Mouse (Mus musculus): ENCODE measurements around the gene Ttc3.
"Not testable (repeated sequence)": the region's sequence is repeated elsewhere in the genome, so short reads cannot be mapped to it uniquely, and the experiment has no call there.

The Ttc3 gene

DNA sequence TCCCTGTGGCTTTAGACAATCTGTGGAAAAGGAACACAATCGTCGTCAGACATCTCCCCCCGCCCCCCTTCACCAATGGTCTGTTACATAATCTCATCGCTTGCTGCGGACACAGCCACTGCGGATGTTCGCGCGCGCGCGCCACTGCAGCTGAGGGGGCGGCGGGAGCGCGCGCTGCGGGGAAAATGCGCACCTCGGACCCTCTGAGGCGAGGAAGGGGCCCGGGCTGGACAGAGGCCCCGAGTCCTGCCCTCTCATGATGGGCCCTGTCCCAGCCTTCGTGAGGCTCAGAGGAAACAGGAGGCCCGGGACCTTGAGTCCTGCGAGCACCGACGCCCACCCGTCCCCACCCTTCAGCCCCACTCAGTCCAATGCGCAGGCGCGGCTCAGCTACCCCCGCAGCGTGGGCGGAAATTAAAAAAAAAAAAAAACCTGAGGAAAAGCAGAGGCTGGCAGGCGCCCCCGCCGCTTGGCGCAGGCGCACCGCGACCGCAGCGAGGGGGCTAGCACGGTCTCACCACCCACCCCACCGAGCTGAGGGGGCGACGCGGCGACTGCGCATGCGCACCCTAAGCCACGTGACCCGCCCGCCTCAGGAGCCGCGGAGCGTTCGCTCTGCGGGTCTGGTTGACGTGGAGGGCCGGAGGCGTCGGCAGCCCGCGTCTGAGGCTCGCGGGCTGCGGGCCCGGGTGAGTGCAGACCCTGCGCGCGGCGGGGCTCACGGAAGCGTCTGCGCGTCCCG lies at the start of gene Ttc3:
TSS of gene Ttc3 (plus strand) at position 446 of the 742 bp plus-strand sequence.
- peak; percentile 97 for DNase-seq (ENCODE audit: low spot score in 2 of 2)

GRCm38 (mm10) chr16:94323681-94324080 lies 46.7 kb upstream of the Ttc3 start:
- no peak for DNase-seq (ENCODE audit: low spot score in 2 of 2)

DNA sequence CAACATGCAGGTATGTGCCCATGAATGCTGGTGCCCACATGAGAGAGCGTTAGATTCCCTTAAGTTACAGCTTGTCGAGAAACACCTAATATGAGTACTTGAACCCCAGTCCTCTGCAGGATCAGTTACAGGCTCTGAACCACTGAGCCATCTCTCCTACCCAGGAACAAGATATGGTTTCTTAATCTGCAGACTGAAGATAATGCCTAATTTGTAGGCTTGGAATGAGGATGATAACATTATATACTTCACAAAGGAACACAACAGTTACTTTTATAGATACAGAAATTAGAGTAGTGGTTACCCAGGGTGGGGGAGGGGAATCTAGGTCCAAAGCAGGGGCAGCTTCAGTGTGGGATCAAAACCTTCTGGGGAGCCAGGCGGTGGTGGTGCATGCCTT lies 44.4 kb upstream of the Ttc3 start:
- no peak for DNase-seq (ENCODE audit: low spot score in 2 of 2)

GRCm38 (mm10) chr16:94327781-94328711 lies 42.4 kb upstream of the Ttc3 start, which contains the start of gene Ripply3:
Ripply3 (plus strand) TSS chr16:94328420.
- peak in 1 of 2 experiments; percentile 9 for DNase-seq (ENCODE audit: low spot score in 2 of 2)

GRCm38 (mm10) chr16:94328881-94329867 lies 41.2 kb upstream of the Ttc3 start:
- DNase-seq (ENCODE audit: low spot score in 2 of 2), result no peak

DNA sequence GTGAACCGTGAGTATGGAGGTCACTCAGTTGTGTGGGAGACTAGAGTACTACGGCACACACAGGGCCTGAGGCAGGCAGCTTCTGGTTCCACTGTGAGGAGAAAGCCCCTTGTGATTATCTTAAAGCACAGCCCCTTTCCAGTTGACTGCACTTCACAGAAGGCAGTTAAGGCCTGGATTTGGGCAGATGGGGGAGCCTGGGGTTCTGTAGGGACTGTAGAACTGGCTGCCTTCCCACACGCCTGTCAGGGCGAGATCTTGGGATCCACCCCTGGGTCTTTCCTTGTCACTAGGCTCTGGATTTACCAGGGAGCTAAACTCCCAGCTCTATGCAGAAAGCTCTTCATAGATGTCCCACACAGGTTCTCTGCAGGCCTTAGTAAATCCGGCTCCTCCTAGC lies 40.0 kb upstream of the Ttc3 start:
- DNase-seq (ENCODE audit: low spot score in 2 of 2), result no peak

GRCm38 (mm10) chr16:94331233-94331885 lies 39.1 kb upstream of the Ttc3 start:
- no peak for DNase-seq (ENCODE audit: low spot score in 2 of 2)

- DNase-seq (ENCODE audit: low spot score in 2 of 2), result peak; percentile 31 to 71
Measured at GRCm38 (mm10) chr16:94331886-94332252, 38.5 kb upstream of the Ttc3 start.

- DNase-seq (ENCODE audit: low spot score in 2 of 2), result no peak
Measured at GRCm38 (mm10) chr16:94335656-94336055, 34.8 kb upstream of the Ttc3 start.

DNA sequence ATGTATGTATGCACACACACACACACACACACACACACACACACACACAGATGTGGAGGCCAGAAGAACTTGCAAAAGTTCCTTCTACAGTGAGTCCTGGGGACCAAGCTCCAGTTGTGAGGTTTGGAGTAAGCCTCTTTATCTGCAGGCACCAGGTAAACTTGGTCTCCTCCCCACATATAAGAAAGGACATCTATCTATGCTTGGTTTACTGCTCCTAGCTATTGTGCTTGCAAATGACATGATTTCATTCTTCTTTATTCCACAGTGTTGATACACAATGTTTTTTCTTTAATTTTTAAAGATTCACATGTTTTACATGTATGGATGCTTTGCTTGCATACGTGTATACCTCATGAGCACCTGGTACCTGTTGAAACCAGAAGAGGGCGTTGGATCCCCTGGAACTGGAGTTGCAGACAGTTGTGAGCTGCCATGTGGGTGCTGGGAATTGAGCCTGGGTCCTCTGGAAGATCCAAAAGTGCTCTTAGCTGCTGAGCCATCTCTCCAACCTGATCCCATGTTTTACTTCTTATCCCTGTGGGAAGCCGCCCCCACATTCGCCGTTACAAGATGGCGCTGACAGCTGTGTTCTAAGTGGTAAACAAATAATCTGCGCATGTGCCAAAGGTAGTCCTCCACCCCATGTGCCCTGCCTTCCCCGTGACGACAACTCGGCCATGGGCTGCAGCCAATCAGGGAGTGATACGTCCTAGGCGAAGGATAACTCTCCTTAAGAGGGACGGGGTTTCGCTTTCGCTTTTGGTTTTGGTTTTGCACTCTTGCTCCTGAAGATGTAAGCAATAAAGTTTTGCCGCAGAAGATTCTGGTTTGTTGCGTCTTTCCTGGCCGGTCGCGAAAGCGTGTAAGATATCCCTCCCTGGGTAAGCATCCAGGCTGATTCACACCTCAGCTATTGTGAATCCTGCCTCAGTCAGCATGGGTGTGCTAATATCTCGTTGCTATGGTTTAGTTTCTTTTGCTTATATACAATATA lies 31.0 kb upstream of the Ttc3 start:
- DNase-seq (ENCODE audit: low spot score in 2 of 2), result not testable (repeated sequence)

GRCm38 (mm10) chr16:94345733-94346132 lies 24.7 kb upstream of the Ttc3 start:
- no peak for DNase-seq (ENCODE audit: low spot score in 2 of 2)

DNA sequence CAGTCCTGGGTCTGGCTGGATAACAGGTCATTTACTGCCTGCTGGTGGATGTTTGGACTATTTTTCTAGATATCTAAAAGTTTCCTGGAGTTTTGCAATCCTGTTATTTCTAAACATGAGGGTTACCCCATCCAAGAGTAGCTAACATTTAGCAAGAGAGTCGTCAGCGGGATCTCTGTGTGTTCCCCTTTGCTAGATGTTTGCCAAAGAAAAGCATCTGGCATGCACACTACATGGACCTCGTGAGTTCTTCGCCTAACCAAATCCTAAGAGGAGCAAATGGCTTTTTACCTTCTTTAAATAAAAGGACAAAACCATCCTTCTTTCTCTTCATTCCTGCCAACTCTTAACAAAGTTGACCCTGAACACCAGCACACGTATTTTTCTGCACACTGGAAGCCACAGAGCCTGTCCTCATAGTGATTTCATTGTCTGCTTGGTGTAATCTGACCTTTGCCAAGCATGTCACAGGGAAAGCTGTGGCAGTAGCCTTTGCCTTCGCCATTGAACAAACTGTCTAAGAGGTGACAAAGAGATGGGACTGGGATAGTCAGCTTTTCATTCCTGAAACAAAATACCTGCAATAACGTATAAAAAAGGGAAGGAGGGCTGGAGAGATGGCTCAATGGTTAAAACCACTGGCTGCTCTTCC lies 23.2 kb upstream of the Ttc3 start:
- no peak for DNase-seq (ENCODE audit: low spot score in 2 of 2)

DNA sequence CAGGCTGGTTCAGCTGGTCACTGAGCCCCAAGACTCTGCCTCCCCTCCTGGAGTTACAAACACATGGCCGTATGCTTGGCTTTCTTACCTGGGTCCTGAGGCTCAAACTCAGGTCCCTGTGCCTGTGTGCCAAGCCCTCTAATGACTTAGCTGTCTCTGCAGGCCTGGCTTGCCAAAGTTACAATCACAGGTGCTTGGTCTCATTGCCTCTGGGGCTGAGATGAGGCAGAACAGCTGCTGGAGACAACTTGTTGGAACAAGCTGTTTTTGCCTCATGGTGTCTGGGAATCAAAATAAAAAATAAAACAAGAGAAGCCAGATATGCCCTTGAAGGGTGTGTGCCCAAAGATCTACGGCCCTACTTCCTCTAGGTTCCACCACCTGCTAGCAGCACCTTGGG lies 21.6 kb upstream of the Ttc3 start:
- DNase-seq (ENCODE audit: low spot score in 2 of 2), result no peak

DNA sequence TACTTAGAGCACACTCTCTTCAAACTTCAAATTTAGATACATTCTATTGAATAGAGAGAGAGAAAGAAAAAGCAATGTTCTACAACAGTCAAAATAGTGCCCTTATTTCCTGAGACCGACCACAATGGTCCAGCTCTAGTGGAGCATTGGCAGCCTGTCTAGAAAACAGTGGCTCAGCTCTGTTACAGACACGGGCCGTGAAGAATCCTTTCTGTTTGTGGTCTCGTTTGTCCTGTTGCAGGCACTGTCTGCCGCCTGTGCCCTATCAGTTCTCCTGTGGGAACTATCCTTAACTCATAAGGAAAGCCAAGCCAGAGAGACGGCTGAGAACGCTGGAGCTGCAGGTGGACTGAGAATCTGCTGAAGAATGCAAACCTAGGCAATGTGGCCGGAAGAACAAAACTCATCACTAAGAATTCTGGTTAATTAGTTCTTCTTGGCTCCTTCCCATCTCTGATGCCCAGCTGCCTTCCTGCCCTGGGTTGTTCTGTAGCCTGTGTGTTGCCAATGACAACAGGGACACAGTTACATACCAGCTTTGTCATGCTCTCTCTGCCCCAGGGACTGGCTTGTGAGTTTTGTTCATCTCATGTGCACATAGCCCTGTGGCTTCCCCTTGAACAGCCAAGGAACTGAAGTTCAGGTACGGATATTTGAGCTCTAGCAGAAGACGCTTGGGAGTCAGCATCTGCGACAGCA lies 20.7 kb upstream of the Ttc3 start:
- DNase-seq (ENCODE audit: low spot score in 2 of 2), result no peak

GRCm38 (mm10) chr16:94350287-94350677 lies 20.1 kb upstream of the Ttc3 start:
- no peak for DNase-seq (ENCODE audit: low spot score in 2 of 2)

- peak; percentile 27 to 43 for DNase-seq (ENCODE audit: low spot score in 2 of 2)
Measured at GRCm38 (mm10) chr16:94354450-94354849, 16.0 kb upstream of the Ttc3 start.

- no peak for DNase-seq (ENCODE audit: low spot score in 2 of 2)
Measured at GRCm38 (mm10) chr16:94356046-94356445, 14.4 kb upstream of the Ttc3 start.

- DNase-seq (ENCODE audit: low spot score in 2 of 2), result no peak
Measured at GRCm38 (mm10) chr16:94356776-94357494, 13.5 kb upstream of the Ttc3 start.

All from thymus, postnatal 10 days (tissue).